Mouse (Mus musculus) embryonic fibroblast, embryonic 13.5 days (primary cell): ENCODE data around the gene Ptprd.

Source experiments
- CTCF ChIP-seq: IDR thresholded peaks from 2 replicates; pipeline ENCODE4 v1.5.1; 2011; ENCODE audit warnings: mild to moderate bottlenecking, control low read depth, low read length, moderate library complexity, borderline replicate concordance; ENCODE audit not compliant: insufficient read depth
- POLR2A ChIP-seq: IDR thresholded peaks from 2 replicates; pipeline ENCODE4 v1.6.1; 2011; ENCODE audit warnings: low read depth, mild to moderate bottlenecking, control low read depth, low read length, moderate library complexity

GRCm38 (mm10) chr4:77889489-77889888 lies 322.3 kb downstream of the Ptprd start:
- TF ChIP-seq POLR2A (no peak), CTCF (no peak)
